Mouse (Mus musculus) lung, embryonic 14.5 days (tissue): ENCODE data around the gene Tmem132c. TPM values are rescaled to one million over a fixed set of nuclear protein-coding genes. Genes with fewer than 3 reads are reported as not detected.

Experiments used
- ATAC-seq: fragments of 200-750 bp; cut with Nextera tagmentation; 2 replicates; pipeline ENCODE4 v1.8.0; 2017; ENCODE audit warnings: mild to moderate bottlenecking, moderate TSS enrichment, moderate library complexity; ENCODE audit not compliant: insufficient read depth
- DNase-seq: peaks from one replicate; pipeline ENCODE4 v3.0.0-alpha.2; 2015
- H3K27ac ChIP-seq: fragments of 300-500 bp; sonication (generic); 2 replicates; pipeline ENCODE4 v1.5.1; 2014; ENCODE audit warnings: low read depth, mild to moderate bottlenecking, moderate library complexity
- H3K27me3 ChIP-seq: fragments of 300-500 bp; sonication (generic); 2 replicates; pipeline ENCODE4 v1.6.1; 2014; ENCODE audit warnings: low read length, control low read depth; ENCODE audit not compliant: insufficient read depth
- H3K36me3 ChIP-seq: fragments of 300-500 bp; sonication (generic); 2 replicates; pipeline ENCODE4 v1.6.1; 2014; ENCODE audit warnings: control low read depth; ENCODE audit not compliant: insufficient read depth
- H3K4me1 ChIP-seq: fragments of 300-500 bp; sonication (generic); 2 replicates; pipeline ENCODE4 v1.6.1; 2014; ENCODE audit warnings: antibody characterized with exemption, control low read depth; ENCODE audit not compliant: insufficient read depth
- H3K4me2 ChIP-seq: fragments of 300-500 bp; sonication (generic); 2 replicates; pipeline ENCODE4 v1.6.1; 2014; ENCODE audit warnings: mild to moderate bottlenecking
- H3K4me3 ChIP-seq: fragments of 300-500 bp; sonication (generic); 2 replicates; pipeline ENCODE4 v1.5.1; 2014; ENCODE audit warnings: low read depth, low read length
- H3K9ac ChIP-seq: fragments of 300-500 bp; sonication (generic); 2 replicates; pipeline ENCODE4 v1.6.1; 2014
- H3K9me3 ChIP-seq: fragments of 300-500 bp; sonication (generic); 2 replicates; pipeline ENCODE4 v1.6.1; 2016; ENCODE audit warnings: low read depth, low read length, control low read depth
- CTCF ChIP-seq: IDR thresholded peaks from 2 replicates; pipeline ENCODE4 v1.5.1; 2016; ENCODE audit warnings: antibody characterized with exemption, low read depth
- WGBS: fragments of 180-500 bp; shearing (Covaris S2); extraction: QIAGEN DNeasy Blood & Tissue Kit; methylation state at CpG from one replicate; pipeline ENCODE4 v1.1.7; 2014; 5-methylcytosine and 5-hydroxymethylcytosine counted together
- polyA plus RNA-seq: library from polyadenylated mRNA; unstranded; fragments of >200 nt; fragmentation: Nextera tagmentation; extraction: Ambion mirVana; gene quantifications from 2 replicates; pipeline ENCODE4 v1.2.1, GENCODE M21; 2014

The Tmem132c gene
- polyA plus RNA-seq, 1 experiment from 2014 or later, result 28.5 TPM

GRCm38 (mm10) chr5:127438639-127439038 is 197.0 kb downstream of the Tmem132c start:
- Histone ChIP-seq H3K4me1 (no peaks in the 10 kb centered on the region), H3K9me3 (no peaks in the 10 kb centered on the region), H3K27me3 (no peaks in the 10 kb centered on the region), H3K4me2 (no peak overlapping the region), H3K4me3 (no peak overlapping the region), H3K36me3 (no peaks in the 10 kb centered on the region), H3K9ac (no peak overlapping the region), H3K27ac (no peak overlapping the region)
- WGBS, result 92% methylated on average over 4 of the region's 4 CpGs
- peak; percentile 31; the same call in 1 of the 2 replicates for TF ChIP-seq CTCF
- no peak for ATAC-seq
- DNase-seq, result no peak

GRCm38 (mm10) chr5:127441963-127442362 is 200.4 kb downstream of the Tmem132c start:
- WGBS, result 62% methylated on average over 10 of the region's 10 CpGs
- TF ChIP-seq CTCF, result no peak
- Histone ChIP-seq H3K4me3 (no peak overlapping the region), H3K4me2 (no peak overlapping the region), H3K9ac (no peak overlapping the region), H3K27me3 (no peaks in the 10 kb centered on the region), H3K27ac (no peak overlapping the region), H3K36me3 (no peaks in the 10 kb centered on the region), H3K9me3 (no peaks in the 10 kb centered on the region), H3K4me1 (no peaks in the 10 kb centered on the region)
- DNase-seq, result no peak
- ATAC-seq, result no peak

- Histone ChIP-seq H3K4me3 (no peak overlapping the region), H3K4me2 (no peak overlapping the region), H3K9ac (no peak overlapping the region), H3K36me3 (no peaks in the 10 kb centered on the region), H3K27ac (no peak overlapping the region), H3K27me3 (no peaks in the 10 kb centered on the region), H3K4me1 (no peaks in the 10 kb centered on the region), H3K9me3 (no peaks in the 10 kb centered on the region)
- peak; percentile 67 for TF ChIP-seq CTCF
- peak; percentile 74 for DNase-seq
- WGBS, result 31% methylated on average over 4 of the region's 4 CpGs
- ATAC-seq, result no peak
These were observed 212.0 kb downstream of the Tmem132c start for GRCm38 (mm10) chr5:127453580-127453979.

- Histone ChIP-seq H3K4me2 (no peak overlapping the region), H3K27ac (no peak overlapping the region), H3K27me3 (no peaks in the 10 kb centered on the region), H3K4me3 (no peak overlapping the region), H3K4me1 (no peaks in the 10 kb centered on the region), H3K9me3 (no peaks in the 10 kb centered on the region), H3K9ac (no peak overlapping the region), H3K36me3 (no peaks in the 10 kb centered on the region)
- ATAC-seq (no peak), DNase-seq (no peak)
- WGBS, result 75% methylated on average over 7 of the region's 7 CpGs
- no peak for TF ChIP-seq CTCF
These were observed 212.5 kb downstream of the Tmem132c start for GRCm38 (mm10) chr5:127454068-127454467.

- Histone ChIP-seq H3K27ac (no peak overlapping the region), H3K9me3 (no peaks in the 10 kb centered on the region), H3K9ac (no peak overlapping the region), H3K27me3 (no peaks in the 10 kb centered on the region), H3K36me3 (no peaks in the 10 kb centered on the region), H3K4me1 (no peaks in the 10 kb centered on the region), H3K4me3 (no peak overlapping the region), H3K4me2 (no peak overlapping the region)
- ATAC-seq (no peak), DNase-seq (no peak)
- 87% methylated on average over 10 of the region's 10 CpGs for WGBS
- no peak for TF ChIP-seq CTCF
These were observed 214.5 kb downstream of the Tmem132c start for GRCm38 (mm10) chr5:127456076-127456475.

GRCm38 (mm10) chr5:127468151-127468550 is 226.5 kb downstream of the Tmem132c start:
- H3K4me1 ChIP-seq, result no peaks in the 10 kb centered on the region
- no peak for DNase-seq
- no peaks in the 10 kb centered on the region for H3K27me3 ChIP-seq
- TF ChIP-seq CTCF, result no peak
- no peak overlapping the region for H3K27ac ChIP-seq
- no peak overlapping the region for H3K4me3 ChIP-seq
- no peak overlapping the region for H3K9ac ChIP-seq
- no peaks in the 10 kb centered on the region for H3K36me3 ChIP-seq
- 52% methylated on average over 5 of the region's 5 CpGs for WGBS
- ATAC-seq, result no peak
- no peak overlapping the region for H3K4me2 ChIP-seq
- no peaks in the 10 kb centered on the region for H3K9me3 ChIP-seq

- Histone ChIP-seq H3K9me3 (no peaks in the 10 kb centered on the region), H3K27me3 (no peaks in the 10 kb centered on the region), H3K4me1 (no peaks in the 10 kb centered on the region), H3K4me3 (no peak overlapping the region), H3K4me2 (no peak overlapping the region), H3K9ac (no peak overlapping the region), H3K36me3 (no peaks in the 10 kb centered on the region), H3K27ac (no peak overlapping the region)
- no peak for TF ChIP-seq CTCF
- ATAC-seq (no peak), DNase-seq (no peak)
- 57% methylated on average over 3 of the region's 3 CpGs for WGBS
These were observed 228.7 kb downstream of the Tmem132c start for GRCm38 (mm10) chr5:127470351-127470750.

- no peaks in the 10 kb centered on the region for H3K27me3 ChIP-seq
- no peaks in the 10 kb centered on the region for H3K4me1 ChIP-seq
- DNase-seq (peak; percentile 43), ATAC-seq (no peak)
- no peaks in the 10 kb centered on the region for H3K9me3 ChIP-seq
- no peak for TF ChIP-seq CTCF
- no peak overlapping the region for H3K4me2 ChIP-seq
- H3K27ac ChIP-seq, result no peak overlapping the region
- H3K36me3 ChIP-seq, result no peaks in the 10 kb centered on the region
- WGBS, result 46% methylated on average over 5 of the region's 5 CpGs
- H3K9ac ChIP-seq, result no peak overlapping the region
- H3K4me3 ChIP-seq, result no peak overlapping the region
These were observed 230.3 kb downstream of the Tmem132c start for GRCm38 (mm10) chr5:127471902-127472301.
